Mouse (Mus musculus) common myeloid progenitor, adult 5-6 weeks (primary cell): ENCODE results near the gene Kctd4. TPM values are rescaled to one million over a fixed set of nuclear protein-coding genes. Genes with fewer than 3 reads are reported as not detected.

Experiments
- ATAC-seq: replicated peaks from 2 replicates; pipeline ENCODE4 v1.8.0; 2016; ENCODE audit warnings: low read depth, mild to moderate bottlenecking, moderate TSS enrichment, inconsistent platforms; ENCODE audit not compliant: poor library complexity, severe bottlenecking
- total RNA-seq: library from RNA; stranded (forward); fragments of 200-1000, 187-1606 nt; gene quantifications from 2 replicates; pipeline ENCODE4 v1.2.3, GENCODE M21; 2017

Kctd4 gene
- total RNA-seq, 1 experiment from 2014 or later, result not detected

GRCm38 (mm10) chr14:75986878-75987483 lies 32.2 kb downstream of the Kctd4 start:
- ATAC-seq, result peak; percentile 56; the same call in 1 of the 2 replicates

- ATAC-seq, result no peak
These were observed 34.4 kb downstream of the Kctd4 start for GRCm38 (mm10) chr14:75989168-75989567.

- ATAC-seq, result no peak
These were observed 36.1 kb downstream of the Kctd4 start for GRCm38 (mm10) chr14:75990936-75991335.

- ATAC-seq, result no peak
These were observed 37.6 kb downstream of the Kctd4 start for GRCm38 (mm10) chr14:75992371-75992770.

- ATAC-seq, result no peak
These were observed 43.3 kb downstream of the Kctd4 start for GRCm38 (mm10) chr14:75998082-75998481.

- peak; percentile 68; the same call in 1 of the 2 replicates for ATAC-seq
These were observed 47.0 kb downstream of the Kctd4 start for GRCm38 (mm10) chr14:76001781-76002180.

- no peak for ATAC-seq
These were observed 50.2 kb downstream of the Kctd4 start for GRCm38 (mm10) chr14:76005011-76005410.

- no peak for ATAC-seq
These were observed 53.4 kb downstream of the Kctd4 start for GRCm38 (mm10) chr14:76008174-76008573.

- no peak for ATAC-seq
These were observed 54.4 kb downstream of the Kctd4 start for GRCm38 (mm10) chr14:76009185-76009584.

- peak; percentile 96 for ATAC-seq
These were observed 55.6 kb downstream of the Kctd4 start, which contains the start of gene Gtf2f2 for GRCm38 (mm10) chr14:76010102-76011061. Gene Gtf2f2 (minus strand): TSS chr14:76010865.

- ATAC-seq, result no peak
These were observed 56.3 kb downstream of the Kctd4 start for GRCm38 (mm10) chr14:76011062-76011457.

GRCm38 (mm10) chr14:76014331-76014730 lies 59.5 kb downstream of the Kctd4 start:
- no peak for ATAC-seq

Other genes with a start within 250 kb of the Kctd4 start
- gene Cog3, start 200.5 kb upstream of the Kctd4 start, total RNA-seq, result 18.1 and 24.4 TPM in 2 replicates
- gene Slc25a30, start 168.0 kb upstream of the Kctd4 start, total RNA-seq, result 20.3 and 29.7 TPM in 2 replicates
- gene Tpt1, start 109.9 kb upstream of the Kctd4 start, total RNA-seq, result 1,030 and 1,151 TPM in 2 replicates
- 68.0 and 73.9 TPM in 2 replicates for gene Gtf2f2, start 55.9 kb downstream of the Kctd4 start, total RNA-seq
- gene Gpalpp1, start 155.8 kb downstream of the Kctd4 start, total RNA-seq, result 39.5 and 43.6 TPM in 2 replicates
- 24.8 and 29.5 TPM in 2 replicates for gene Nufip1, start 155.9 kb downstream of the Kctd4 start, total RNA-seq